Mouse (Mus musculus): ENCODE results near the gene Tmem233. TPM values are rescaled to one million over a fixed set of nuclear protein-coding genes. Genes with fewer than 3 reads are reported as not detected.

Gene Tmem233
- total RNA-seq, 2 experiments from 2014 or later: not detected

DNA sequence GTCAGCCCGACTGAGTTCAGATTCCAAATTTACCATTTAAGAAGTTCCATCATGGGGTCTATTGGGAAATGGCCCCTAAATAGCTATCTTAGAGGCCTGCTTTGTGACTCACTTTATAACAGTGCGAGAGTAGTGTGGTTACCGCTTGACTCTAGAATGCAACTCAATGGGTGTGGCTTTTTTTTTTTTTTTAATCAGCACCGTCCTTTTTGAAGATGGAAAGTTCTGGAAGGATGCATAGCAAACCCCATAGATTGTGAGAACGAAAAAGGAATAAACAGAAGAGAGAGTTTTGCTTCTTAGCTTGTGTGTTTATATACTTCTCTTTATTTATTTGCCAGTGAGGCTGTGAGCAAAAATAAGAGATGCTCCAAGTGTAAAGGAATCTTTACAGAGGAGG, 56.9 kb downstream of the Tmem233 start:
- intact Hi-C loops (cut with DNase I): no loop called here
- DNase-seq (ENCODE audit: extremely low spot score in 1 of 2, low spot score in 2 of 2): no peak
- Histone ChIP-seq H3K4me3 (no peak overlapping the region), H3K27ac (no peak overlapping the region)
- no peak for TF ChIP-seq CTCF (IDR thresholded peaks at IDR 0.05)

- peak; percentile 89 to 90 for DNase-seq (ENCODE audit: extremely low spot score in 1 of 2, low spot score in 2 of 2)
- Histone ChIP-seq H3K4me3 (peak within 1 kb of the TSS; percentile 78), H3K27ac (peak within 1 kb of the TSS; percentile 55)
- TF ChIP-seq CTCF (IDR thresholded peaks at IDR 0.05): peak; percentile 61
- intact Hi-C loops (cut with DNase I): no loop called here
These were observed 58.7 kb downstream of the Tmem233 start, which contains the start of gene Prkab1 for GRCm38 (mm10) chr5:116024327-116024739. Prkab1 (minus strand) TSS chr5:116024508.

DNA sequence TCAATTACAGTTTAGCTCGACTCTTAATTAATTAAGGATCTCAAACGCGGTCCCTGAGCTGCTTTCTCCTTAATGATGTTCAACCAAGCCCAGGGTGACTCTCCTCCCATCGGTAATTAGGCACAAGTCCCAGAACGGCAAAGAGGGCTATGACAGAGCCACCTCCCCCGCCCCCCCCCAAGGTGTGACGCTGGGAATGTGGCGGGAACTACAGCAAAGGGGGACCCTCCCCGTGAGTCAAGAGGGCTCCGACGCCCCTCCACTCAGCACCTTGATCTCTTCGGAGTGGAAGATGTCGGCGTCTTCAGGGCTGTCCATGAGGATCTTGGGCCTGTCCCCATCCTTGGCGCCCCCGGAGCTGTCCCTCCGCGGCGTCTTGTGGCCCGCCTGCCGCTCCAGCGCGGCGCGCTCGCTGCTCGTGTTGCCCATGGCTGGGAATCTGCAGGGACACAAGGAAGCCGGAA, 59.2 kb downstream of the Tmem233 start:
- intact Hi-C loops (cut with DNase I): no loop called here
- Histone ChIP-seq H3K4me3 (peak overlapping the region; percentile 78), H3K27ac (peak overlapping the region; percentile 55; the same call in 1 of the 2 replicates)
- no peak for TF ChIP-seq CTCF (IDR thresholded peaks at IDR 0.05)
- DNase-seq (ENCODE audit: extremely low spot score in 1 of 2, low spot score in 2 of 2): no peak

DNA sequence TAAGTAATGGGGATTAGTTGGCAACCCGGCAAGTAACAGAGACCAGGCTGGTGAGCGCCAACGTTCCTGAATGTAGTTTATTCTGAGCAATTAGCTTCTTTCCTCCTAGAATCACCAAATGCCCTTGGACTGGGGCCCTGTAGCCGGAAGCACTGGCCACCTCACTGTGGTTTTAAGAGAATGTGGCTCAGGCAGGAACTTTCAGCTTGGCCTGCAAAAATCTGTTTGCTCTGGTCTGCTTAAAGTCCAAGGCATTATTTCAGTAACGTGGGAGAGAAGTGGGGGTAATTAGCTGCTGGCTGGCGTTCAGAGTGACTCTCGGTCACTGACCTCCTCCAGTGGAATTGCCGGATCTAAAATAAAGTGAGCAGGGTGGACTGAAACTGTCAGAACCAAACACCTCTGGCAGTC, 59.8 kb downstream of the Tmem233 start:
- peak in 1 of 2 experiments; percentile 49 for DNase-seq (ENCODE audit: extremely low spot score in 1 of 2, low spot score in 2 of 2)
- H3K4me3 ChIP-seq: peak overlapping the region; percentile 78
- no peak for TF ChIP-seq CTCF (IDR thresholded peaks at IDR 0.05)
- H3K27ac ChIP-seq: no peak overlapping the region
- intact Hi-C loops (cut with DNase I): no loop called here

DNA sequence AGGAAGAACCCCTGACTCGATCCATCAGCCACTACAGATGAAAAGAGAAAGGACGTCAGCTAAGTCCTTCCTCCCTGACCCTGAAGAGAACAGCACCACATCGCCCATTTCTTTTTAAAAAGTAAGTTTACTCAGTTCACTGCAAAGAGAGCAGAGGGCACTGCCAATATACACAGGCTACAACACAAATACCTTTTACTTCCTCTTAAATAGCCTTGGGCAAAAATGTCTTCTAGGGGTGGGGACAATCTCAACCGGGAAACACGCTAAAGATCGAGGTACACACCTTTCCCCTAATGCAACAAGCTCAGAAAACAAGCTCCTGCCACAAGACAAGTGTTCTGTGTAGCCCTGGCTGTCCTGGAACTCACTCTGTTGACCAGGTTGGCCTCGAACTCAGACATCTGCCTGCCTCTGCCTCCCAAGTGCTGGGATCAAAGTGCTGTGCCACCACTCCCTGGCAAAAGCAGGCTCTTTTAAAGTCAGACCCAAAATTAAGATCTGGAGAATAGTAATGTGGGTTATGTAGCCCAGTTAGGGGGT, 60.3 kb downstream of the Tmem233 start:
- Histone ChIP-seq H3K27ac (no peak overlapping the region), H3K4me3 (peak overlapping the region; percentile 78)
- intact Hi-C loops (cut with DNase I): no loop called here
- DNase-seq (ENCODE audit: extremely low spot score in 1 of 2, low spot score in 2 of 2): no peak
- no peak for TF ChIP-seq CTCF (IDR thresholded peaks at IDR 0.05)

GRCm38 (mm10) chr5:116022131-116022530, 60.9 kb downstream of the Tmem233 start:
- no peak overlapping the region for H3K4me3 ChIP-seq
- no peak for TF ChIP-seq CTCF (IDR thresholded peaks at IDR 0.05)
- DNase-seq (ENCODE audit: extremely low spot score in 1 of 2, low spot score in 2 of 2): no peak
- no peak overlapping the region for H3K27ac ChIP-seq
- intact Hi-C loops (cut with DNase I): no loop called here

DNA sequence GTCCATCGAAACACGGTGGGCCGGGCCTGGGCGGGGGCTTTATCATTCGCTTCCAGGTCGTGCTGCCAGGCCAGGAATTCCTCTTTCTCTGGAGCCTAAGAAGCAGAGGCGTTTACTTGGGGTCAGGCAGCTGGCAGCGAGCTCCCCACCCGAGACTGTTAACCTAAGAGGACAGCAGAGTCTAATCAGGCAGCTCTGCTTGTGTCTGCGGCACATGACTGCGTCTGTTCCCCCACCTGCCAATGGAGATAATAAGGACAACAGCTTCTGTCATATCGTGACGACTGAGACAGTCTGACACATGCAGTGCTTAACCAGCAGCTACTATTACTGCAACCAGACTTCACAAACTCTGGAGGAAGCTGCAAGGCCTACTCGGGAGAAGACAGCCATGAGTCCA, 61.5 kb downstream of the Tmem233 start:
- no peak for DNase-seq (ENCODE audit: extremely low spot score in 1 of 2, low spot score in 2 of 2)
- no peak overlapping the region for H3K27ac ChIP-seq
- no peak overlapping the region for H3K4me3 ChIP-seq
- intact Hi-C loops (cut with DNase I): no loop called here
- no peak for TF ChIP-seq CTCF (IDR thresholded peaks at IDR 0.05)

DNA sequence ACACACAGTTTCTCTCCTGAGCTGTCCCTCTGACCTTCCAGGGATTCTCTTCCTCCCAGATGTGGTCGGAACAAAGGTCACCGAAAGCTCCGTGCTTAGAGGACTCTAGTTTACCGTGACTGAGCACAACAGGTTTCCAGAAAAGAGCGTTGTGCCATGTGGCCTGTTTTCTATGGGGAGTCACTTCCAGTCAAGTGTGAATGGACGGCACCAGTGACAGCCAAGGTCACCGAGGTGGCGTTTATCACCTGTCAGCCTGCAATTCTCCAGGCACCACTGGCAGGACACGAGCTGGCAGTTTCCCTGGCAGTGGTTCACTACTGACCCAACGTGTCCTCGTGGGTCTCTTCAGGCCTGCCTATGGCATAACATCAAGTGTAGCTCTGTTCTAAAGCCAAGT, 63.7 kb downstream of the Tmem233 start:
- no peak overlapping the region for H3K4me3 ChIP-seq
- no peak for TF ChIP-seq CTCF (IDR thresholded peaks at IDR 0.05)
- no peak overlapping the region for H3K27ac ChIP-seq
- no peak for DNase-seq (ENCODE audit: extremely low spot score in 1 of 2, low spot score in 2 of 2)
- intact Hi-C loops (cut with DNase I): no loop called here

DNA sequence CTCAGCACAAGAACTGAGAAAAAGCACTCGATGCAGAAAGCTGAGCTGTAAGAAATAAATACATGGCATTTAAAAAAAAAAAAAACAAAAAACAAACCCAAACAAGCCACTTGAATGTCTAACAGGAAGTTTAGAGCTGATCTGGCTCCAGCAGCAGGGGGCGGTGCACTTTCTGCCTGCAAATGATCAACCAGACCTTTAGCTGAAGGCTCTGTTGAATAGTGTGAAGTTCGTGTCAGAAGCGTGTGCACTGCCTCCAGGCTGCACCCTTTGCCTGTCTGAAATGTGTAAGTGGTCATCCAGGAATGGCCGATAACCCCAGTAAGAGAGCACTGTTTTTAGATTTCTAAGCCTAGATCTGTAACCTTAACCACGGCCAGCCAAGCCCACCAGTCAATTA, 64.3 kb downstream of the Tmem233 start:
- intact Hi-C loops (cut with DNase I): no loop called here
- TF ChIP-seq CTCF (IDR thresholded peaks at IDR 0.05): peak; percentile 9; the same call in 1 of the 2 replicates
- H3K27ac ChIP-seq: no peak overlapping the region
- no peak for DNase-seq (ENCODE audit: extremely low spot score in 1 of 2, low spot score in 2 of 2)
- H3K4me3 ChIP-seq: no peak overlapping the region

GRCm38 (mm10) chr5:116018196-116018595, 64.8 kb downstream of the Tmem233 start:
- no peak overlapping the region for H3K27ac ChIP-seq
- no peak for TF ChIP-seq CTCF (IDR thresholded peaks at IDR 0.05)
- DNase-seq (ENCODE audit: extremely low spot score in 1 of 2, low spot score in 2 of 2): no peak
- intact Hi-C loops (cut with DNase I): no loop called here
- H3K4me3 ChIP-seq: no peak overlapping the region

GRCm38 (mm10) chr5:116017391-116017790, 65.7 kb downstream of the Tmem233 start:
- H3K4me3 ChIP-seq: no peak overlapping the region
- no peak for DNase-seq (ENCODE audit: extremely low spot score in 1 of 2, low spot score in 2 of 2)
- H3K27ac ChIP-seq: no peak overlapping the region; the same call in 1 of the 2 replicates
- TF ChIP-seq CTCF (IDR thresholded peaks at IDR 0.05): no peak
- intact Hi-C loops (cut with DNase I): no loop called here

- Histone ChIP-seq H3K4me3 (no peak overlapping the region), H3K27ac (no peak overlapping the region; the same call in 1 of the 2 replicates)
- no peak for TF ChIP-seq CTCF (IDR thresholded peaks at IDR 0.05)
- intact Hi-C loops (cut with DNase I): no loop called here
- no peak for DNase-seq (ENCODE audit: extremely low spot score in 1 of 2, low spot score in 2 of 2)
These were observed 66.5 kb downstream of the Tmem233 start for GRCm38 (mm10) chr5:116016542-116016941.

- H3K4me3 ChIP-seq: no peak overlapping the region
- intact Hi-C loops (cut with DNase I): no loop called here
- no peak for DNase-seq (ENCODE audit: extremely low spot score in 1 of 2, low spot score in 2 of 2)
These were observed 68.8 kb downstream of the Tmem233 start for GRCm38 (mm10) chr5:116014237-116014636.

More at GRCm38 (mm10) chr5:116014237-116014636, 68.8 kb downstream of the Tmem233 start:
- no peak overlapping the region for H3K27ac ChIP-seq
- no peak for TF ChIP-seq CTCF (IDR thresholded peaks at IDR 0.05)
